Mouse (Mus musculus) forebrain, embryonic 14.5 days (tissue): ENCODE data around the gene Nucks1. TPM values are rescaled to one million over a fixed set of nuclear protein-coding genes. Genes with fewer than 3 reads are reported as not detected.
A peak's percentile ranks its signal among the peaks of the same experiment; 100 is the strongest.

Source experiments
- ATAC-seq: fragments of 200-750 bp; cut with Nextera tagmentation; 2 replicates; pipeline ENCODE4 v1.8.0; 2017; ENCODE audit warnings: mild to moderate bottlenecking, moderate library complexity
- DNase-seq: peaks from one replicate; pipeline ENCODE4 v3.0.0-alpha.2; 2015; ENCODE audit warnings: low spot score
- H3K27ac ChIP-seq: fragments of 300-500 bp; sonication (generic); 2 replicates; pipeline ENCODE4 v1.5.1; 2014; ENCODE audit warnings: low read depth, mild to moderate bottlenecking, control low read depth, low read length, moderate library complexity
- H3K27me3 ChIP-seq: fragments of 300-500 bp; sonication (generic); replicated peaks from 2 replicates; pipeline ENCODE4 v1.6.1; 2014; ENCODE audit warnings: low read length, control low read depth, mixed read lengths; ENCODE audit not compliant: control insufficient read depth, insufficient read depth
- H3K36me3 ChIP-seq: fragments of 300-500 bp; sonication (generic); 2 replicates; pipeline ENCODE4 v1.6.1; 2014; ENCODE audit warnings: low read length, control low read depth; ENCODE audit not compliant: control insufficient read depth, insufficient read depth
- H3K4me1 ChIP-seq: fragments of 300-500 bp; sonication (generic); 2 replicates; pipeline ENCODE4 v1.6.1; 2014; ENCODE audit warnings: antibody characterized with exemption, low read length, control low read depth; ENCODE audit not compliant: control insufficient read depth, insufficient read depth
- H3K4me2 ChIP-seq: fragments of 300-500 bp; sonication (generic); 2 replicates; pipeline ENCODE4 v1.6.1; 2014; ENCODE audit warnings: mild to moderate bottlenecking, control low read depth, low read length
- H3K4me3 ChIP-seq: fragments of 300-500 bp; sonication (generic); 2 replicates; pipeline ENCODE4 v1.5.1; 2014; ENCODE audit warnings: low read depth, low read length, control low read depth
- H3K9ac ChIP-seq: fragments of 300-500 bp; sonication (generic); 2 replicates; pipeline ENCODE4 v1.6.1; 2014; ENCODE audit warnings: mild to moderate bottlenecking, low read length, control low read depth, moderate library complexity
- H3K9me3 ChIP-seq: fragments of 300-500 bp; sonication (generic); replicated peaks from 2 replicates; pipeline ENCODE4 v1.6.1; 2016; ENCODE audit warnings: low read length, control low read depth, mixed read lengths; ENCODE audit not compliant: control insufficient read depth
- WGBS: fragments of 180-500 bp; shearing (Covaris S2); extraction: QIAGEN DNeasy Blood & Tissue Kit; methylation state at CpG from one replicate; pipeline ENCODE4 v1.1.7; 2014; 5-methylcytosine and 5-hydroxymethylcytosine counted together
- polyA plus RNA-seq: library from polyadenylated mRNA; unstranded; fragments of >200 nt; fragmentation: Nextera tagmentation; extraction: Ambion mirVana; gene quantifications from 2 replicates; pipeline ENCODE4 v1.2.1, GENCODE M21; 2014

Gene Nucks1
- polyA plus RNA-seq, 1 experiment from 2014 or later = 37.4 TPM

GRCm38 (mm10) chr1:131967336-131967735 lies 57.0 kb downstream of the Nucks1 start:
- Histone ChIP-seq H3K9ac (no peak overlapping the region), H3K36me3 (no peaks in the 10 kb centered on the region), H3K4me1 (peaks cover 20% of the 10 kb centered on the region), H3K4me3 (no peak overlapping the region), H3K27me3 (no peaks in the 10 kb centered on the region; the same call in 1 of the 2 replicates), H3K27ac (no peak overlapping the region), H3K4me2 (no peak overlapping the region), H3K9me3 (no peaks in the 10 kb centered on the region)
- DNase-seq (no peak), ATAC-seq (no peak)
- 72% methylated on average over 7 of the region's 7 CpGs for WGBS

- no peaks in the 10 kb centered on the region; the same call in 1 of the 2 replicates for H3K27me3 ChIP-seq
- H3K4me2 ChIP-seq = no peak overlapping the region
- H3K36me3 ChIP-seq = no peaks in the 10 kb centered on the region
- WGBS = 38% methylated on average over 3 of the region's 3 CpGs
- peaks cover 25% of the 10 kb centered on the region for H3K4me1 ChIP-seq
- DNase-seq (no peak), ATAC-seq (no peak)
- H3K4me3 ChIP-seq = no peak overlapping the region
- no peaks in the 10 kb centered on the region for H3K9me3 ChIP-seq
- no peak overlapping the region for H3K27ac ChIP-seq
- H3K9ac ChIP-seq = no peak overlapping the region
These were observed 58.2 kb downstream of the Nucks1 start for GRCm38 (mm10) chr1:131968556-131968955.

GRCm38 (mm10) chr1:131968983-131969382 lies 58.6 kb downstream of the Nucks1 start:
- no peaks in the 10 kb centered on the region; the same call in 1 of the 2 replicates for H3K27me3 ChIP-seq

GRCm38 (mm10) chr1:131969825-131970224 lies 59.5 kb downstream of the Nucks1 start:
- Histone ChIP-seq H3K36me3 (no peaks in the 10 kb centered on the region), H3K4me2 (no peak overlapping the region), H3K27ac (no peak overlapping the region), H3K4me3 (no peak overlapping the region), H3K27me3 (no peaks in the 10 kb centered on the region), H3K9ac (no peak overlapping the region), H3K9me3 (no peaks in the 10 kb centered on the region), H3K4me1 (peaks cover 25% of the 10 kb centered on the region)
- ATAC-seq (no peak), DNase-seq (no peak)
- 36% methylated on average over 4 of the region's 4 CpGs for WGBS

More at GRCm38 (mm10) chr1:131968983-131969382, 58.6 kb downstream of the Nucks1 start:
- no peaks in the 10 kb centered on the region for H3K9me3 ChIP-seq
- H3K4me1 ChIP-seq = peaks cover 25% of the 10 kb centered on the region
- no peak for ATAC-seq
- H3K9ac ChIP-seq = no peak overlapping the region
- H3K4me3 ChIP-seq = no peak overlapping the region
- H3K27ac ChIP-seq = no peak overlapping the region
- WGBS = 78% methylated on average over 6 of the region's 6 CpGs
- H3K4me2 ChIP-seq = no peak overlapping the region
- DNase-seq = no peak
- H3K36me3 ChIP-seq = no peaks in the 10 kb centered on the region

GRCm38 (mm10) chr1:131970322-131970660 lies 60.0 kb downstream of the Nucks1 start:
- Histone ChIP-seq H3K9ac (no peak overlapping the region), H3K4me2 (no peak overlapping the region)
- WGBS = 38% methylated on average over 5 of the region's 5 CpGs

GRCm38 (mm10) chr1:131970661-131971520 lies 60.6 kb downstream of the Nucks1 start:
- 2% methylated on average over 16 of the region's 16 CpGs for WGBS
- H3K27me3 ChIP-seq = no peaks in the 10 kb centered on the region
- H3K27ac ChIP-seq = peak overlapping the region; percentile 49; the same call in 1 of the 2 replicates
- H3K4me1 ChIP-seq = peaks cover 25% of the 10 kb centered on the region
- no peaks in the 10 kb centered on the region for H3K9me3 ChIP-seq
- H3K36me3 ChIP-seq = no peaks in the 10 kb centered on the region
- no peak overlapping the region for H3K4me3 ChIP-seq
- peak; percentile 77 for ATAC-seq
- peak overlapping the region; percentile 12; the same call in 1 of the 2 replicates for H3K4me2 ChIP-seq
- H3K9ac ChIP-seq = peak overlapping the region; percentile 35; the same call in 1 of the 2 replicates
- DNase-seq = peak; percentile 69

More at GRCm38 (mm10) chr1:131970322-131970660, 60.0 kb downstream of the Nucks1 start:
- no peaks in the 10 kb centered on the region for H3K9me3 ChIP-seq
- no peaks in the 10 kb centered on the region for H3K36me3 ChIP-seq
- H3K4me1 ChIP-seq = peaks cover 25% of the 10 kb centered on the region
- H3K4me3 ChIP-seq = no peak overlapping the region
- no peaks in the 10 kb centered on the region for H3K27me3 ChIP-seq
- H3K27ac ChIP-seq = 0 out of 2 replicates have a peak overlapping the region, but pooled peaks have one; percentile 49
- ATAC-seq (no peak), DNase-seq (no peak)

- DNase-seq (peak; percentile 27), ATAC-seq (peak; percentile 33; the same call in 1 of the 2 replicates)
- Histone ChIP-seq H3K4me1 (peaks cover 25% of the 10 kb centered on the region), H3K4me2 (no peak overlapping the region), H3K4me3 (no peak overlapping the region), H3K36me3 (no peaks in the 10 kb centered on the region), H3K27me3 (no peaks in the 10 kb centered on the region), H3K27ac (peak overlapping the region; percentile 49; the same call in 1 of the 2 replicates), H3K9me3 (no peaks in the 10 kb centered on the region), H3K9ac (no peak overlapping the region)
- 4% methylated on average over 15 of the region's 15 CpGs for WGBS
These were observed 61.6 kb downstream of the Nucks1 start for GRCm38 (mm10) chr1:131971771-131972497.

GRCm38 (mm10) chr1:131972498-131973334 lies 62.4 kb downstream of the Nucks1 start:
- H3K9me3 ChIP-seq = no peaks in the 10 kb centered on the region
- H3K4me1 ChIP-seq = peaks cover 25% of the 10 kb centered on the region
- ATAC-seq (no peak), DNase-seq (no peak)
- 0 out of 2 replicates have a peak overlapping the region, but pooled peaks have one; percentile 3 for H3K27ac ChIP-seq
- 17% methylated on average over 13 of the region's 13 CpGs for WGBS
- no peak overlapping the region for H3K4me2 ChIP-seq
- H3K9ac ChIP-seq = no peak overlapping the region
- no peaks in the 10 kb centered on the region for H3K36me3 ChIP-seq
- H3K4me3 ChIP-seq = no peak overlapping the region
- no peaks in the 10 kb centered on the region for H3K27me3 ChIP-seq
